Mouse (Mus musculus) midbrain, embryonic 14.5 days (tissue): Measurements from ENCODE around the gene Rpl36a. TPM values are rescaled to one million over a fixed set of nuclear protein-coding genes. Genes with fewer than 3 reads are reported as not detected.

Source experiments
- ATAC-seq: fragments of 200-750 bp; cut with Nextera tagmentation; 2 replicates; pipeline ENCODE4 v1.8.0; 2017; ENCODE audit warnings: moderate number of reproducible peaks, moderate library complexity; ENCODE audit not compliant: low FRiP score, low TSS enrichment
- DNase-seq: peaks from one replicate; pipeline ENCODE4 v3.0.0-alpha.2; 2015
- H3K27ac ChIP-seq: fragments of 300-500 bp; sonication (generic); replicated peaks from 2 replicates; pipeline ENCODE4 v1.5.1; 2014; ENCODE audit warnings: mild to moderate bottlenecking, low read depth, low read length, moderate library complexity
- H3K27me3 ChIP-seq: fragments of 300-500 bp; sonication (generic); 2 replicates; pipeline ENCODE4 v1.6.1; 2014; ENCODE audit warnings: low read length, control low read depth, mixed read lengths; ENCODE audit not compliant: control insufficient read depth, insufficient read depth
- H3K36me3 ChIP-seq: fragments of 300-500 bp; sonication (generic); 2 replicates; pipeline ENCODE4 v1.6.1; 2014; ENCODE audit warnings: low read length, control low read depth; ENCODE audit not compliant: control insufficient read depth, insufficient read depth
- H3K4me1 ChIP-seq: fragments of 300-500 bp; sonication (generic); 2 replicates; pipeline ENCODE4 v1.6.1; 2014; ENCODE audit warnings: mild to moderate bottlenecking, antibody characterized with exemption, low read length, control low read depth; ENCODE audit not compliant: control insufficient read depth, insufficient read depth
- H3K4me2 ChIP-seq: fragments of 300-500 bp; sonication (generic); 2 replicates; pipeline ENCODE4 v1.6.1; 2014; ENCODE audit warnings: mild to moderate bottlenecking, low read length, moderate library complexity
- H3K4me3 ChIP-seq: fragments of 300-500 bp; sonication (generic); replicated peaks from 2 replicates; pipeline ENCODE4 v1.5.1; 2014; ENCODE audit warnings: low read depth, low read length
- H3K9ac ChIP-seq: fragments of 300-500 bp; sonication (generic); replicated peaks from 2 replicates; pipeline ENCODE4 v1.6.1; 2014; ENCODE audit warnings: mild to moderate bottlenecking, low read length, moderate library complexity
- H3K9me3 ChIP-seq: fragments of 300-500 bp; sonication (generic); 2 replicates; pipeline ENCODE4 v1.6.1; 2016; ENCODE audit warnings: low read length, control low read depth, mixed read lengths; ENCODE audit not compliant: control insufficient read depth
- WGBS: fragments of 180-500 bp; shearing (Covaris S2); extraction: QIAGEN DNeasy Blood & Tissue Kit; methylation state at CpG from one replicate; pipeline ENCODE4 v1.1.7; 2014; 5-methylcytosine and 5-hydroxymethylcytosine counted together
- polyA plus RNA-seq: library from polyadenylated mRNA; unstranded; fragments of >200 nt; fragmentation: Nextera tagmentation; extraction: Ambion mirVana; gene quantifications from 2 replicates; pipeline ENCODE4 v1.2.1, GENCODE M21; 2014

The Rpl36a gene
- polyA plus RNA-seq, 1 experiment from 2014 or later: 207 TPM

DNA sequence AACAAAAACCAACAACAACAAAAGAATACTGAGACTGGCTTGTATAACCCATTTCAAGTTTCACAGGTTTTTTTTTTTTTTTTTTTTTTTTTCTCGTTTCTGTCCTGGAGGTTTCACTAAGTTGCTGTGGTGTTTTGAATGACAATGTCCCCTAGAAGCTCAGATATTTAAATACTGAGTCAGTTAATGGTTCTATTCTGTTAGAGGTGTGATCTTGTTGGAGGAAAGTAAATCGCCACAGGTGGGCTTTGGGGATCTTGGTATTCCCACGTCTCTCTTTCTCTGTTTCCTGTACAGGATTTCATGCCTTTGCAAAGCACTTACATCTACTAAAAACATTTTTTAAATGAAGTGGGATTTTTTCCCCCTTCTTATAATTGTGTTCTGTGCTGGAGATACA, 49.7 kb downstream of the Rpl36a start:
- no peak overlapping the region for H3K27ac ChIP-seq
- no peak overlapping the region for H3K4me2 ChIP-seq
- H3K4me1 ChIP-seq: no peaks in the 10 kb centered on the region
- no peak overlapping the region for H3K4me3 ChIP-seq
- WGBS: 57% methylated on average over 3 of the region's 3 CpGs
- no peak for DNase-seq
- no peaks in the 10 kb centered on the region for H3K27me3 ChIP-seq
- no peaks in the 10 kb centered on the region for H3K9me3 ChIP-seq
- no peak for ATAC-seq
- H3K36me3 ChIP-seq: no peaks in the 10 kb centered on the region
- no peak overlapping the region for H3K9ac ChIP-seq

DNA sequence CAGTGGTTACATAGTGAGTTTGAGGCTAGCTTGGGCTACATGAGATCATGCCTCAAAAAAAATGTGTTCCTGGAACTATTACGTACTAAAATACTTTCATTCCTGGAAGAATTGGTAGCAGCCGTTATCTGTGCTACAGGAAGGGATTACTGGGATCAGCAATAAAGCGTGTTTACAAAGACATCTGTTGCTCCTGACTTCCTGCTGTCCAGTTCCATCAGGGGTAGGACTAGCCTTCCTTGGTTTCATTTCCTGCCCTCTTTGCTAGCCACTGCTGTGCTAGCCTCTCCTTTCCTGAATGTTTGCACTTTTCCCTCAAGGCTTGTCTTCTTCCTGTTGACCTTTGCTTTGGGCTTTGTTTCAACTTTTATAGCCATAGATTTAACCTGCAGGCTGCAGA, 50.4 kb downstream of the Rpl36a start:
- Histone ChIP-seq H3K36me3 (no peaks in the 10 kb centered on the region), H3K4me1 (no peaks in the 10 kb centered on the region), H3K4me2 (no peak overlapping the region), H3K9me3 (no peaks in the 10 kb centered on the region), H3K27me3 (no peaks in the 10 kb centered on the region), H3K4me3 (no peak overlapping the region), H3K9ac (no peak overlapping the region), H3K27ac (no peak overlapping the region)
- no peak for DNase-seq
- ATAC-seq: no peak
- WGBS: 75% methylated on average over 3 of the region's 3 CpGs

Other genes with a start within 250 kb of the Rpl36a start
- gene Drp2, start 181.1 kb upstream of the Rpl36a start, polyA plus RNA-seq: 23.2 and 25.2 TPM in 2 replicates
- gene Taf7l, start 109.2 kb upstream of the Rpl36a start, polyA plus RNA-seq: 0.34 TPM in 1 of 2 replicates, not detected in the other
- 41.4 and 47.1 TPM in 2 replicates for gene Timm8a1, start 43.8 kb upstream of the Rpl36a start, polyA plus RNA-seq
- gene Btk, start 2.1 kb upstream of the Rpl36a start, polyA plus RNA-seq: 0.26 TPM in 1 of 2 replicates, not detected in the other
- 1.6 and 1.9 TPM in 2 replicates for gene Gla, start 15.5 kb downstream of the Rpl36a start, polyA plus RNA-seq
- gene Hnrnph2, start 15.5 kb downstream of the Rpl36a start, polyA plus RNA-seq: 92.3 and 106 TPM in 2 replicates
- gene Armcx4, start 100.9 kb downstream of the Rpl36a start, polyA plus RNA-seq: 7.1 TPM in 2 replicates
- 70.1 and 70.2 TPM in 2 replicates for gene Armcx1, start 132.3 kb downstream of the Rpl36a start, polyA plus RNA-seq
- gene Armcx6, start 165.8 kb downstream of the Rpl36a start, polyA plus RNA-seq: 38.1 and 41.8 TPM in 2 replicates
- 57.3 and 69.9 TPM in 2 replicates for gene Armcx3, start 170.9 kb downstream of the Rpl36a start, polyA plus RNA-seq
- 81.8 and 90.9 TPM in 2 replicates for gene Armcx2, start 223.6 kb downstream of the Rpl36a start, polyA plus RNA-seq